Mouse (Mus musculus) cortical plate, adult 2 months (tissue): Measurements from ENCODE around the gene Iqsec1.

Experiments
- CTCF ChIP-seq: fragments of 200-500 bp; IDR thresholded peaks from 2 replicates; pipeline ENCODE4 v1.5.1; 2011; ENCODE audit warnings: mild to moderate bottlenecking, control low read depth, low read length; ENCODE audit not compliant: insufficient read depth; ENCODE audit errors: extremely low read depth
- POLR2A ChIP-seq: fragments of 200-500 bp; IDR thresholded peaks from 2 replicates; pipeline ENCODE4 v1.6.1; 2011; ENCODE audit warnings: mild to moderate bottlenecking, low read length, control low read depth; ENCODE audit not compliant: insufficient read depth; ENCODE audit errors: extremely low read depth

- no peak for TF ChIP-seq POLR2A
- TF ChIP-seq CTCF: no peak
Observed at GRCm38 (mm10) chr6:90619936-90620335, 368.5 kb downstream of the Iqsec1 start.
